Mouse (Mus musculus) midbrain, embryonic 16.5 days (tissue): ENCODE data around the gene Bbs9. TPM values are rescaled to one million over a fixed set of nuclear protein-coding genes. Genes with fewer than 3 reads are reported as not detected.
A peak's percentile ranks its signal among the peaks of the same experiment; 100 is the strongest.

ENCODE experiments used
- ATAC-seq: fragments of 200-750 bp; cut with Nextera tagmentation; 2 replicates; pipeline ENCODE4 v1.8.0; 2017; ENCODE audit warnings: moderate TSS enrichment
- H3K27ac ChIP-seq: fragments of 300-500 bp; sonication (generic); 2 replicates; pipeline ENCODE4 v1.5.1; 2014; ENCODE audit warnings: mild to moderate bottlenecking, low read length, mixed read lengths
- H3K27me3 ChIP-seq: fragments of 300-500 bp; sonication (generic); 2 replicates; pipeline ENCODE4 v1.6.1; 2014; ENCODE audit warnings: low read depth, low read length, mixed read lengths; ENCODE audit not compliant: control insufficient read depth, insufficient read depth
- H3K36me3 ChIP-seq: fragments of 300-500 bp; sonication (generic); 2 replicates; pipeline ENCODE4 v1.6.1; 2014; ENCODE audit warnings: mild to moderate bottlenecking, low read length, moderate library complexity, mixed read lengths; ENCODE audit not compliant: control insufficient read depth, insufficient read depth
- H3K4me1 ChIP-seq: fragments of 300-500 bp; sonication (generic); 2 replicates; pipeline ENCODE4 v1.6.1; 2014; ENCODE audit warnings: mild to moderate bottlenecking, low read length, mixed read lengths; ENCODE audit not compliant: control insufficient read depth, insufficient read depth
- H3K4me2 ChIP-seq: fragments of 300-500 bp; sonication (generic); 2 replicates; pipeline ENCODE4 v1.6.1; 2014; ENCODE audit warnings: mild to moderate bottlenecking, low read length, mixed read lengths
- H3K4me3 ChIP-seq: fragments of 300-500 bp; sonication (generic); 2 replicates; pipeline ENCODE4 v1.5.1; 2014; ENCODE audit warnings: low read depth, mild to moderate bottlenecking, low read length, moderate library complexity, mixed read lengths
- H3K9ac ChIP-seq: fragments of 300-500 bp; sonication (generic); 2 replicates; pipeline ENCODE4 v1.6.1; 2014; ENCODE audit warnings: low read depth, low read length, mixed read lengths
- H3K9me3 ChIP-seq: fragments of 300-500 bp; sonication (generic); replicated peaks from 2 replicates; pipeline ENCODE4 v1.6.1; 2014; ENCODE audit warnings: mild to moderate bottlenecking, low read length, mixed read lengths; ENCODE audit not compliant: control insufficient read depth, poor library complexity, severe bottlenecking
- WGBS: fragments of 180-500 bp; shearing (Covaris S2); extraction: QIAGEN DNeasy Blood & Tissue Kit; methylation state at CpG from one replicate; pipeline ENCODE4 v1.1.7; 2014; 5-methylcytosine and 5-hydroxymethylcytosine counted together
- polyA plus RNA-seq: library from polyadenylated mRNA; unstranded; fragments of >200 nt; fragmentation: Nextera tagmentation; extraction: Ambion mirVana; gene quantifications from 2 replicates; pipeline ENCODE4 v1.2.1, GENCODE M21; 2015

The Bbs9 gene
- polyA plus RNA-seq, 1 experiment from 2014 or later = 29.3 TPM

DNA sequence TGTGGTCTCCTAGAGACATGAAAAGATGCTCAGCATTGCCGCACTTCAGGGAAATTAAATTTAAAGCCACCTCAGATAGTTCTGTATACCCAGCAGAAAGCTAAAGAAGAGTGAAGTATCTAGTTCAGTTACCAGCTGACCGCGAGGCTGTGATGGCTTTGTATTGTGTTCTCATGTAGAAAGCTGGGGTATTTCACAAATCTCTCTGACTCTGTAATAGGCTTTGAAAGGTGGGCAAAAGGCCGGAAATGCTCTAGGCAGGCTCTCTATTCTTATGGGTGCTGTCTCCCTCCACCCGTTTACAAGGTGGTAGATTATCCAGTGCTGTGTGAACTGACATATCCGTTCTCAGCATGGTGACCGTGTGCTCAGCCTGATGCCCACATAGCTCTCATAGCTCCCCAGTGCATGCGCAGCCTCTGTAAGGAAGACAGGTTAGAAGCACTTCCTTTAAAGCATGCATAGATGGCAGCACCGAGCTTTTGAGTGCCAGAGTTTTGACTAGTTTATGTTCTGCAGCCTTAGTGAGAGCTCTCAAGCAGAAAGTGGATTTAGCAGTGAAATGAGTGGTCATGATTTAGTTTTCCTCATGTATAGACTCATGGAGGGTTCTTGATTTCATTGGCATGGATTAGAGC lies 57.4 kb downstream of the Bbs9 start:
- H3K4me2 ChIP-seq = no peak overlapping the region
- no peak overlapping the region for H3K9ac ChIP-seq
- ATAC-seq = peak; percentile 90
- peaks cover 3% of the 10 kb centered on the region; the same call in 1 of the 2 replicates for H3K4me1 ChIP-seq
- no peaks in the 10 kb centered on the region for H3K36me3 ChIP-seq
- H3K27me3 ChIP-seq = no peaks in the 10 kb centered on the region
- H3K27ac ChIP-seq = no peak overlapping the region
- no peaks in the 10 kb centered on the region for H3K9me3 ChIP-seq
- no peak overlapping the region for H3K4me3 ChIP-seq
- 45% methylated on average over 9 of the region's 9 CpGs for WGBS

DNA sequence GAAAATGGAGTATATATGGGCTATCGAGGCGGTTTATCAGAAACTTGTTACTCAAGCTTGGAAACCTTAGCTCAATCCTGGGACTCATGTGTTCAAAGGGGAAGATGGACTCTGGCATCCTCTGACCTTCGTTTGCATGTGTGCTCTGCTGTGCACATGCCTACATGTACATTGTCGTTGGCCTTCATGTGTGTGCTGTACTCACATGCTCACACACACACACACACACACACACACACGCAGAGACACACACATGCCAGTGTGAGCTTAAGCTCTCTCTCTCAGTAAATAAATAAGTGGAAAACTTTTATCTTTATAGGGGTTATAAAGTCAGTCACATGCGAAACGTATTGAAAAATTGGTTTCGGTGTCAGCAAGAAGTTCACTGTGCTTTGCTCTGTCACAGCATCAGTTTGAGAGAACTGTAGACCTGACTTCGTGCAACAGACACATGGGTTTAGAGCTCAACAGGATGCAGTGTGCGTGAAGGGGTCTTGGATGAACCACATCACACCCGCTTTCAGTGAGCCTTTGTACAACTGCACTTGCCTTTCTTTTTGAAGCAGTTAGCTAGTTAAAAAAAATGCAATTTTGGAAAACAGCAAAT lies 62.4 kb downstream of the Bbs9 start:
- WGBS = 92% methylated on average over 11 of the region's 11 CpGs
- no peak overlapping the region for H3K4me2 ChIP-seq

DNA sequence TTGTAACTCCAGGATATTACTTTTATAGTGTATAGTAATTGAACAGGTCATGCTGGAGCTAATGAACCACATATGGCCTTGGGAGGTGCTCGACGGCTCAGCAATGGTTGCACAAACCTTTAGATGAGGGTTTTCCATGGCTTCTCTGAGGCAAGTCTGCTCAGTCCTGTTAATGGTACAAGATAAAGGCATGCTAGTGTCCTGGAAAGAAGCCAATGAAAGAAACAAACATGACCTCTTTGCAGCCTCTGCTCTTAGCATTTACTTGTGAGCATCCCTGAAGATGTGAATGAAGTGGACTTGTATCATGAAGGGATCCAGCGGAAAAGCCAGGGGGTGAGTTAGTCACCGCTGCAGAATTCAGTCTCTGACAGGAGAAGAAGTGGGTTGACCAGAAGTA lies 64.0 kb downstream of the Bbs9 start:
- Histone ChIP-seq H3K36me3 (no peaks in the 10 kb centered on the region), H3K9ac (no peak overlapping the region), H3K4me2 (no peak overlapping the region), H3K4me3 (no peak overlapping the region), H3K4me1 (no peaks in the 10 kb centered on the region), H3K27me3 (no peaks in the 10 kb centered on the region), H3K9me3 (no peaks in the 10 kb centered on the region), H3K27ac (no peak overlapping the region)
- WGBS = 88% methylated on average over 4 of the region's 4 CpGs
- ATAC-seq = no peak

More for the DNA sequence above, 62.4 kb downstream of the Bbs9 start:
- no peak for ATAC-seq
- H3K36me3 ChIP-seq = no peaks in the 10 kb centered on the region
- H3K27ac ChIP-seq = no peak overlapping the region
- H3K4me3 ChIP-seq = no peak overlapping the region
- H3K27me3 ChIP-seq = no peaks in the 10 kb centered on the region
- no peak overlapping the region for H3K9ac ChIP-seq
- H3K4me1 ChIP-seq = peaks cover under 1% of the 10 kb centered on the region; the same call in 1 of the 2 replicates
- no peaks in the 10 kb centered on the region for H3K9me3 ChIP-seq

DNA sequence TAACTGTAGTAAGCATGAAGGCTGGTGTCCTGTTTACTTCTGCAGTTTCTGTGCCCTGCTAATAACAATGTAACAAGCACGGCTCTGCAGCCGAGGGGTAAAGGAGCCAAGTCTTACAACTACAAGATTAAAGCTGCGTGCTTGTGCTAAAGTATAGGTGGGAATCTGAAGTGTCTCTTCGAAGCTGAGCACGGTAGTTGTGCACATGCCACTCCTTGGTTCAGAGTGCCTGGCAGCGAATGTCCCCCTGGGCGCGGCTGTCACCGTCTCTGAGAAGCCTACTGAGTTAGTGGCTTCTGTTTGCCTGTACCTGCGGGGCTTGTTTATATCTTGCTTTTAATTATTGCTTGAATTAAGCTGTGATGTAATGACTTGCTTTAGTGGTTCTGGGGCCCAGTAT lies 65.6 kb downstream of the Bbs9 start:
- no peak for ATAC-seq
- WGBS = 82% methylated on average over 10 of the region's 10 CpGs
- Histone ChIP-seq H3K27ac (no peak overlapping the region), H3K4me1 (no peaks in the 10 kb centered on the region), H3K27me3 (no peaks in the 10 kb centered on the region), H3K4me2 (no peak overlapping the region), H3K9ac (no peak overlapping the region), H3K9me3 (no peaks in the 10 kb centered on the region), H3K36me3 (no peaks in the 10 kb centered on the region), H3K4me3 (no peak overlapping the region)

DNA sequence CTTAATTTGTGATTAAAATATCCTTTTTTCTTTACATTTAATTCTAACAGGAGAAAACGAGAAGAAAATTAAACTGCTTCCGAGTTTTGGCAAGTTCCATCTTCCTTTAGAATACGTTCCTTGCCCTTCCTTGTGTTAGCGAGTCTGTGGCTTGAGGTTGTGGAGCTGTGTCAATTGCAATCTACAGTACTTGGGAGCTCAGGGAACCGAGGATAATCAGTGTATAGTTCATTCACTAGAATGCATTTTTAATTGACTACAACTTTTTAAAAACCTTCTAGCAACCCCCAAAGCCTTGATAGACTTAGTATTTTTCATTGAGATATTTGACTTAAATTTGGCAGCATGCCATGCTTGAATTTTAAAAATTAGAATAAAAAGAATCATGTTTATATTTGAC lies 68.0 kb downstream of the Bbs9 start:
- Histone ChIP-seq H3K4me3 (no peak overlapping the region), H3K9me3 (no peaks in the 10 kb centered on the region), H3K27me3 (no peaks in the 10 kb centered on the region), H3K4me1 (no peaks in the 10 kb centered on the region), H3K9ac (no peak overlapping the region), H3K36me3 (no peaks in the 10 kb centered on the region), H3K27ac (no peak overlapping the region), H3K4me2 (no peak overlapping the region)
- WGBS = 66% methylated on average over 5 of the region's 5 CpGs
- ATAC-seq = no peak

DNA sequence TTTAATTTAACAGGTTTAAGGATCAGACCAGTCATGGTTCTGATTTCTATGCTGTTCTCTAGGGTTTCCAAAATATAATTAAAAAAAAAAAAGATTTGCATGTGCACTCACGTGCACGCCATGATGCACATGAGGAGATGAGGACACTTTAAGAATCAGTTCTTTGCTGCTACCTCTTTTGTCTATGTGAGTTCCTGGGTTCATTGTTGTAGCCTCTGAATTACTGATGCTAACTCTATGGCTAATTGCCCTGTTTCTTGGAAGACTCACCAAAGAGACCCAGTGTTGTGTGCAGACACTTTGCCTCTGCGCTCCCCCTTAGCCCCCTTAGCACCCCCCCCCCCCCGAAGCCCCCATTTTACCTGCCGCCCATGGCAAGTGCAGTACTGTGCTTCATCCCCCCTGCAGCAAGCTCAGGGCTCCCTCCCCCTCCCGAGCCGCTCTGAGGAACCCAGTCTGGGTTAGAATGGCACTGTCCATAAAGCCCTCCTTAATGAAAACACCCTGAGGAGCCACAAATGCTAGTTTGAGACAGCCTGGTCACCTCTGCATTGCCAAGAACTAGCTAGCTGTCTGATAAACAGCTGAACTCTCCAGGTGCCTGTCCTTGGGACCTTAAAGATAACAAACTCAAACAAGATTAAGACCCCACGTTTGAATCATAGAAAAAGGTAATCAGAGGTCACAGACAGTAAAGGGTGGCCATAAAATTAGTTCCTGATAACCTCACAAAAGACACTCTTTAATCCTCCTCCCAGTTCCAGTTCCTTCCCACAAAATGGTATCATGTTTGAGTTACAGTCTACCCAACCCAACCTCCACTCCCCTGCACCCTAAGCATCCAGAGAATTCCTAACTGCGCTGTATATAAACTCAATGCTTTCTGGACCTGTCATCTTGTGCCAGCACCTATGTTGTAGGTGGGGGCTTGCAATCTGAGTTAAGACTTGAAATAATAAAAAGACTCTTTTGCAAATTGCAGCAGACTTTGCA lies 69.1 kb downstream of the Bbs9 start:
- Histone ChIP-seq H3K4me2 (no peak overlapping the region), H3K4me1 (no peaks in the 10 kb centered on the region), H3K36me3 (no peaks in the 10 kb centered on the region), H3K9ac (no peak overlapping the region), H3K4me3 (no peak overlapping the region), H3K27ac (no peak overlapping the region), H3K9me3 (no peaks in the 10 kb centered on the region), H3K27me3 (no peaks in the 10 kb centered on the region)
- WGBS = 58% methylated on average over 9 of the region's 9 CpGs
- ATAC-seq = no peak

DNA sequence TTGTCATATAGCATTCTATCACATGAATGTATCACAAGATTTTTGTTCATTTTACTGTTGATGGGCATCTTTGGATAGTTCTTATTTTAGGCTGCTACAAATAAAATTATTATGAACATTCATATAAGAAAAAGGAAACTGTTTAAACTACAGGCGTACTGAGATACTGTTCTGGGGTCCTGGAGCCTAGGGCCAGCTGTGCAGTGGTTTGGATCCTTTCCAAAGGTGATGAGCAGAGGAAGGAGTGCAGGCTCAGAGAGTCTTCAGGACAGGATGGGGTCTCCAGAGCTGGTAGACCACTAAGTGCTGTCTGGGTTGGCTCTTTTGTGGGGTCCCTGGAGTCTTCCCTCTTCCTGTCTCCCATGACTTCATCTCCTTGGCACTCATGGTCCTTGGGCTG lies 75.8 kb downstream of the Bbs9 start:
- Histone ChIP-seq H3K4me1 (no peaks in the 10 kb centered on the region), H3K9ac (no peak overlapping the region), H3K4me2 (no peak overlapping the region), H3K27me3 (no peaks in the 10 kb centered on the region), H3K9me3 (no peaks in the 10 kb centered on the region), H3K27ac (no peak overlapping the region), H3K36me3 (no peaks in the 10 kb centered on the region), H3K4me3 (no peak overlapping the region)
- WGBS = 86% methylated on average over 1 of the region's 1 CpGs
- no peak for ATAC-seq

DNA sequence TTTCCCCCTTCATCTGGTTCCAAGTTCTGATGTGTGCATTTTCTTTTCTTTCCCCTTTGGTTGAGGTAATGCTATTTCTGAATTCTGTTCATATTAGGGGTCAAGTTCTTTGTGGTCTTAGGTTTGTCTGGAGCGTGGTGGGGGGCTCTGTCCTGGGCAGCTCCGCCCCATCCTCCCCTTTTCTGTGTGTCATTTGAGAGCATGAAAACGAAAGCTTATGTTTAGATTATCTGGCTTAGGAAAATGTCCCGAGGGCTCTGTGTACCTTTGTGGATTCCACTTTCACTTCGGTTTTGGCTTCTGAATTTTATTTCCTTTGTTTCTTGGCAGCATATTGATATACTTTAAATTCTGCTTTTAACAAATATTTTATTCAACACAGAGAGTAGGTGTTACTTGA lies 80.6 kb downstream of the Bbs9 start:
- Histone ChIP-seq H3K27ac (no peak overlapping the region), H3K4me3 (no peak overlapping the region), H3K4me2 (no peak overlapping the region), H3K27me3 (no peaks in the 10 kb centered on the region), H3K4me1 (no peaks in the 10 kb centered on the region), H3K9me3 (0 out of 2 replicates have a peak, but pooled peaks cover 3% of the 10 kb centered on the region), H3K36me3 (no peaks in the 10 kb centered on the region), H3K9ac (no peak overlapping the region)
- WGBS = 59% methylated on average over 5 of the region's 5 CpGs
- ATAC-seq = no peak

DNA sequence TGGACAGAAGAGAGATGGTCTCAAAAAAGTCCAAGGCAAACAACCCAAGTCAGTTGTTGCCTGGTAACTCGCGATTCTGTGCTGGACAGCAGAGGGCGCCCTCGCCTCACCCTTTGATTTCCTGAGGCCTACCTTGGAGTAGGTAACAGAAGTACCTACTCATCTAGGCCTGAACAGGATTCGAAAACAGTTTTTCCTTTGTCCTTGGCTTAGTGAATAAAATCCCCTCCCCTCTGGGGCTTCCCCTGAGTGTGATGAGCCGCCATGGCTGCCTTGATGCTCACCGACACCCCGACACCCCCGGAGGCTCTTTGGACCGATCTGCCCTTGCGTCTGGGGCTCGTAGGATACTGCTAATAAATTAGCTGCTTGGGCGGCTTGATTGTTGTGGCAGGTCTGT lies 82.0 kb downstream of the Bbs9 start:
- Histone ChIP-seq H3K4me3 (no peak overlapping the region), H3K27ac (no peak overlapping the region), H3K4me1 (no peaks in the 10 kb centered on the region), H3K9ac (no peak overlapping the region), H3K27me3 (no peaks in the 10 kb centered on the region), H3K9me3 (0 out of 2 replicates have a peak, but pooled peaks cover 3% of the 10 kb centered on the region), H3K36me3 (no peaks in the 10 kb centered on the region), H3K4me2 (no peak overlapping the region)
- 46% methylated on average over 13 of the region's 13 CpGs for WGBS
- ATAC-seq = peak; percentile 51; the same call in 1 of the 2 replicates
